Mouse (Mus musculus) bone marrow macrophage, adult 2 months (primary cell): ENCODE measurements around the gene Mrc2. TPM values are rescaled to one million over a fixed set of nuclear protein-coding genes. Genes with fewer than 3 reads are reported as not detected.
A peak's percentile ranks its signal among the peaks of the same experiment; 100 is the strongest.

Source experiments
- H3K27ac ChIP-seq: 2 replicates; pipeline ENCODE4 v1.5.1; 2012; ENCODE audit warnings: low read depth, low read length; ENCODE audit not compliant: insufficient read depth
- H3K4me1 ChIP-seq: 2 replicates; pipeline ENCODE4 v1.6.1; 2012; ENCODE audit warnings: low read length; ENCODE audit not compliant: control insufficient read depth, insufficient read depth
- H3K4me3 ChIP-seq: 2 replicates; pipeline ENCODE4 v1.5.1; 2012; ENCODE audit warnings: mild to moderate bottlenecking, low read length, moderate library complexity; ENCODE audit not compliant: insufficient read depth
- CTCF ChIP-seq: IDR thresholded peaks from 2 replicates; pipeline ENCODE4 v1.5.1; 2012; ENCODE audit warnings: low read depth, mild to moderate bottlenecking, low read length, moderate library complexity
- POLR2A ChIP-seq: IDR thresholded peaks from 2 replicates; pipeline ENCODE4 v1.6.1; 2012; ENCODE audit warnings: mild to moderate bottlenecking, low read depth, low read length, borderline replicate concordance
- polyA plus RNA-seq: library from polyadenylated mRNA; stranded (reverse); fragments of >200 nt; gene quantifications from 2 replicates; pipeline ENCODE4 v1.2.4, GENCODE M21; 2012; ENCODE audit not compliant: missing spikeins, insufficient read depth, insufficient read length

Gene Mrc2
- polyA plus RNA-seq, 1 experiment: 0.50 TPM

DNA sequence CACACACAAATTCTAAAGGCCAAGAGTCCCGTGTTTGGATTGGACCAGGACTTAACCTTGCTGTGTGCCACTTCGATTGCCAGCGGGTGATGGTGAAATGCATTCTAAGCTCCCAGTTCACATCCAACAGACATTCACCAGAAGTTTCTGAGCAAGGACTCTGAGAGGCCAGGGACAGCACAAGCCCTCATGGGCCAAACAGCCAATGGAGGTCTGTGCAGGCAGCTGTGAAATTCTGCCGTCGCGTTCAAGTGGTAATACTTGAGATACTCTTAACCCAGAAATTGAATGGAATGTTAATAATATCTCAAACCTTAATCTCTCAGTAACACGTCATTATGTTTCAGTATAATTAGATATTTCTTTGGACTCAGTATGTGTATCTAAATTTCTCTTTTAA, 17.8 kb downstream of the Mrc2 start:
- Histone ChIP-seq H3K4me1 (peaks cover 8% of the 10 kb centered on the region), H3K27ac (no peak overlapping the region)
- TF ChIP-seq CTCF: no peak
- no peak for TF ChIP-seq POLR2A

GRCm38 (mm10) chr11:105311291-105311975, 19.0 kb downstream of the Mrc2 start:
- peaks cover 8% of the 10 kb centered on the region for H3K4me1 ChIP-seq
- TF ChIP-seq CTCF: no peak
- TF ChIP-seq POLR2A: no peak
- H3K4me3 ChIP-seq: 0 out of 2 replicates have a peak overlapping the region, but pooled peaks have one; percentile 7
- no peak overlapping the region for H3K27ac ChIP-seq

More for the DNA sequence above, 17.8 kb downstream of the Mrc2 start:
- no peak overlapping the region for H3K4me3 ChIP-seq

GRCm38 (mm10) chr11:105312311-105312942, 20.0 kb downstream of the Mrc2 start:
- Histone ChIP-seq H3K4me3 (no peak overlapping the region), H3K27ac (no peak overlapping the region), H3K4me1 (peaks cover 8% of the 10 kb centered on the region)
- no peak for TF ChIP-seq POLR2A

DNA sequence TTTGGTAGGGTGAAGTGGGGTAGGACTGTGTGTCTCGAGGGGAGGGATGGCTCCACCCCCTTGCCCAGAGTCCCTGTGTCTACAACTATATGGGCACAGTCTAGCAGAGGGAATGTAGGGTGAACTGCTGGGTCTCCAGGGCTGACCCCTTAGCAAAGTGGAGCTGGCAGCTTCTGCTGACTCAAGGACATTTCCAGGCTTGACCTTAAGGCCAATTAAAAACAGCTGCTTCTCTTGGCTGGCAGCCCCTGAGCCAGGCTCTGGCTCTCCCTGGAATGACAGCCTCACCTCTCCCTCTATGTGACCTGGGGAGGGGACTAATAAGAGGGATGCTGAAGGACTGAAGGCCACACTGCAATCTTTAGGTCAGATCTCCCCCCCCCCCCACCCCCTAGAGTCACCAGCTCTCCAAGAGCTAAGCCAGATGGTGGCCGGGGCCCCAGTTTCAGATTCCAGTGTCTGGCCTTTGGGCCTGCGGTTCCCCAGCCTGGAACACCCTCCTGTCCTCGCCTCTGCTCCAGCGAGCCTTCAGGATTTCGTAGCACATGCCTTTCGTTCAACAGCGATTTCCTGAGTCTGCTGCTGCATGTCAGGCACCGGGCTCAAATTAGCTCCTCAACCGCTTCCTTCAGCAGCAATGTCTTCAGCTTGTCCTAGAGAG, 20.7 kb downstream of the Mrc2 start:
- peaks cover 8% of the 10 kb centered on the region for H3K4me1 ChIP-seq
- H3K4me3 ChIP-seq: no peak overlapping the region
- no peak overlapping the region for H3K27ac ChIP-seq
- TF ChIP-seq CTCF (no peak), POLR2A (no peak)

DNA sequence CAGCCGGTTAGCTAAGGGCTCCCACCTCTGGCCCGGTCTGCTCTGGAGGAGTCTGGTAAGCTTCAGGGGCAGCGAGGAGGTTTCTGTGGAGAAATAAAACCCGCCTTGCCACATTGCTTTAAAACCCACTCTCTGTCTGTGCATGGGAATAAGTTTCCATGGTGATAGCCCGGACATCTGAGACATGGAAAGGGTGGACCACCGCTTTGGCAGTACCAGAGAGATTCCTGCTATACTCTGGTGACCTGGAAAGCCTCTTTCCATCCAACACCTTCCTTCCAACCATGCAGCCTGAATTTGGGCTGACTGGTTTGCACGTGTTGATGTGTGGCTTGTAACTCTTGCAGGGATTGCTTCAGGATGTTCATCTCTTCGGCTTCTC, 21.2 kb downstream of the Mrc2 start:
- Histone ChIP-seq H3K27ac (no peak overlapping the region), H3K4me3 (no peak overlapping the region), H3K4me1 (peaks cover 8% of the 10 kb centered on the region)
- TF ChIP-seq POLR2A (no peak), CTCF (no peak)

GRCm38 (mm10) chr11:105315296-105315695, 22.9 kb downstream of the Mrc2 start:
- Histone ChIP-seq H3K27ac (no peak overlapping the region), H3K4me3 (no peak overlapping the region), H3K4me1 (peaks cover 8% of the 10 kb centered on the region)
- TF ChIP-seq POLR2A: no peak
- TF ChIP-seq CTCF: no peak

DNA sequence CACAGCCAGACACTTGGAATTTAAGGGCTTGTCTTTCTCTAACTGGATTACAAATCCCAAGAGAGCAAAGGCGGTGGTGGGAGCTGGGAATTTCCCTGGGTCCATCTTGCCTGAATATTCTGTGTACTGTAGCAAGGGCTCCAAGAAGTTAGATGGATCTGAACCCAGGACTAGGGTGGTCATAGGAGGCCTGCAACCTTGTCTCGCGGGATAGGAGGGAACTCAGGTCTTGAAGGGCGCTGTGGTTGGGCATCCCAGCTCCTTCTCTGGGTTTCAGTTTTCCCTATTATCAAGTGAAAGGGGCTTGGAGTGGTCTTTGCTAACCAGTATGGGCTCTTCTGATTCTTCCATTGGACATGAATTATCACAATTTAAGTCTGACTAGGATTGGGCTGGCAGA, 23.7 kb downstream of the Mrc2 start:
- Histone ChIP-seq H3K4me1 (peaks cover 7% of the 10 kb centered on the region), H3K27ac (no peak overlapping the region), H3K4me3 (no peak overlapping the region)
- TF ChIP-seq CTCF (no peak), POLR2A (no peak)

DNA sequence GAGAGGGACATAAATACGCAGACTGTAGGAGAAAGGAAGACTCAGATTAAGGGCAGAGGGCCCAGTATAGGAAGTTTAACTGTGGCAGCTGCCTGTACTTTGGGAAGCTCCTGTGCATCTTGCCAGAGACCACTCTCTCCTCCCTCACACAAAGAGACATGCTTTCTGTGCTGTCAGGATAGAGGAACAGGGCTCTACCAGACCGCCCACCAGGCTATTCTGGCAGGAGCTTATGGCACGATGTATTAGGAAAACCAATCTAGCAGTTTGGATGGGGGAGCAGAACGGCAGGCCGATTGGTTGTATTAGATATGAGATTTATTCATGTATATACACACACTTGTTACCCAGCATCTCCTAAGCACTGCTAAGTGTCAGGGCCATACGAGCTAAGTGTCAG, 25.3 kb downstream of the Mrc2 start:
- Histone ChIP-seq H3K4me3 (no peak overlapping the region), H3K4me1 (no peaks in the 10 kb centered on the region; the same call in 1 of the 2 replicates), H3K27ac (no peak overlapping the region)
- TF ChIP-seq POLR2A (no peak), CTCF (no peak)

- H3K4me1 ChIP-seq: no peaks in the 10 kb centered on the region; the same call in 1 of the 2 replicates
- no peak for TF ChIP-seq CTCF
- no peak for TF ChIP-seq POLR2A
- H3K4me3 ChIP-seq: no peak overlapping the region
- no peak overlapping the region for H3K27ac ChIP-seq
These were observed 28.6 kb downstream of the Mrc2 start for GRCm38 (mm10) chr11:105321090-105321489.

DNA sequence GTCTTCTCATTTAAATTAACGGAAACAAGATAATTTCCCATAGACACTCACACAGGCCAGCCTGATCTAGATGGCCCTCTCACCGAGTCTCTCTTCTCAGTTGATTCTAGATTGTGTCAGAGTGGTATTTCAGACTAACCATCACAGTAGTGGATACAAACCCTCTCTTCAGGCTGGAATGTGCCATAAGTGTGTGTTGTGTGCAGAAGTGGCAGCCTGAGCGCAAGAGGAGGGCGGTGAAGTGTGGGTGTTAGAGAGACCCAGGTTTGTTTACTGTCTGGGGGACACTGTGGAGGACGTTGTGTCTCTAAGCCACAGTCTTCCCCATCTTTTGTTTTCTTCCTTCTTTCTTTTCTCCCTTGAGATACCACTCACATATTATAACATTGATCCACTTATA, 31.1 kb downstream of the Mrc2 start:
- Histone ChIP-seq H3K4me1 (no peaks in the 10 kb centered on the region; the same call in 1 of the 2 replicates), H3K27ac (no peak overlapping the region), H3K4me3 (no peak overlapping the region)
- TF ChIP-seq POLR2A (no peak), CTCF (no peak)
